Mouse (Mus musculus): ENCODE measurements at regions not wholly inside any gene's neighbourhood (a gene's known extent, or its start where the extent isn't known, plus 50 kb on each side); places are given as distances from the start of the nearest gene placed in this dataset.

GRCm38 (mm10) chr8:126669919-126670318, 76.1 kb upstream of the Irf2bp2 start:
- H3K27ac ChIP-seq (ENCODE audit: control insufficient read depth, low read depth, low read length) = no peak overlapping the region
- no peak for TF ChIP-seq POLR2AphosphoS5 (IDR thresholded peaks at IDR 0.05; ENCODE audit: borderline replicate concordance, low read depth, low read length)
- TF ChIP-seq ZNF384 (IDR thresholded peaks at IDR 0.05; ENCODE audit: low read depth, low read length) = no peak
- TF ChIP-seq MYC (IDR thresholded peaks at IDR 0.05; ENCODE audit: low read depth, low read length) = no peak
- TF ChIP-seq MXI1 (IDR thresholded peaks at IDR 0.05; ENCODE audit: low read depth, low read length) = no peak
- TF ChIP-seq E2F4 (IDR thresholded peaks at IDR 0.05; ENCODE audit: borderline replicate concordance, low read depth, low read length) = no peak
- no peak for TF ChIP-seq ZMIZ1 (IDR thresholded peaks at IDR 0.05; ENCODE audit: low read depth, low read length)
- no peak for TF ChIP-seq USF2 (IDR thresholded peaks at IDR 0.05; ENCODE audit: borderline replicate concordance in 1 of 2, insufficient read depth in 1 of 2, low read depth in 1 of 2, low read length in 2 of 2)
- no peak for TF ChIP-seq CHD1 (IDR thresholded peaks at IDR 0.05; ENCODE audit: low read depth, low read length)
- TF ChIP-seq UBTF (IDR thresholded peaks at IDR 0.05; ENCODE audit: borderline replicate concordance, insufficient read depth, low read depth, low read length) = no peak
- no peak for TF ChIP-seq HCFC1 (IDR thresholded peaks at IDR 0.05; ENCODE audit: low read depth, low read length)
- TF ChIP-seq MEF2A (IDR thresholded peaks at IDR 0.05; ENCODE audit: extremely low read depth, insufficient replicate concordance, low read depth, low read length, poor library complexity, severe bottlenecking) = no peak
- TF ChIP-seq SMC3 (IDR thresholded peaks at IDR 0.05; ENCODE audit: low read depth, low read length) = no peak
- no peak for TF ChIP-seq MYB (IDR thresholded peaks at IDR 0.05; ENCODE audit: low read depth, low read length)
- no peak for TF ChIP-seq TBP (IDR thresholded peaks at IDR 0.05; ENCODE audit: low read depth, low read length)
- no peak for TF ChIP-seq MAX (IDR thresholded peaks at IDR 0.05; ENCODE audit: low read length)
- TF ChIP-seq RCOR1 (IDR thresholded peaks at IDR 0.05; ENCODE audit: low read depth, low read length) = no peak
- no peaks in the 10 kb centered on the region for H3K79me2 ChIP-seq (ENCODE audit: control insufficient read depth, insufficient read depth, low read length, poor library complexity)
- DNase-seq (ENCODE audit: low read depth, low spot score) = no peak
- H3K4me1 ChIP-seq (ENCODE audit: control insufficient read depth in 1 of 2, insufficient read depth in 2 of 2, low read length in 2 of 2) = peaks cover 0 to 16% of the 10 kb centered on the region in 2 experiments; a peak in 3 of 4 replicates
- H3K4me3 ChIP-seq (ENCODE audit: control insufficient read depth in 1 of 2, insufficient read depth in 1 of 2, low read depth in 2 of 2, low read length in 2 of 2) = no peak overlapping the region
- H3K27me3 ChIP-seq (ENCODE audit: control insufficient read depth in 1 of 2, insufficient read depth in 2 of 2, low read length in 2 of 2) = no peaks in the 10 kb centered on the region; a peak in 1 of 4 replicates
- no peaks in the 10 kb centered on the region for H3K9me3 ChIP-seq (replicated peaks; ENCODE audit: insufficient read depth, low read length)
- no peak overlapping the region for H3K9ac ChIP-seq (ENCODE audit: control insufficient read depth, low read depth, low read length, poor library complexity, severe bottlenecking)
- H3K36me3 ChIP-seq (ENCODE audit: control insufficient read depth in 1 of 2, insufficient read depth in 2 of 2, low read length in 2 of 2) = peaks cover 0 to 10% of the 10 kb centered on the region in 2 experiments; a peak in 2 of 4 replicates

- no peak for TF ChIP-seq MAZ (IDR thresholded peaks at IDR 0.05; ENCODE audit: low read depth, low read length)
- no peak for TF ChIP-seq TAL1 (IDR thresholded peaks at IDR 0.05; ENCODE audit: low read length)
- no peak for TF ChIP-seq GATA1 (IDR thresholded peaks at IDR 0.05; ENCODE audit: low read depth, low read length)
- no peak for TF ChIP-seq BHLHE40 (IDR thresholded peaks at IDR 0.05; ENCODE audit: borderline replicate concordance, low read depth, low read length)
- TF ChIP-seq POLR2AphosphoS2 (IDR thresholded peaks at IDR 0.05; ENCODE audit: low read length) = no peak
- no peak for TF ChIP-seq NELFE (IDR thresholded peaks at IDR 0.05; ENCODE audit: low read depth, low read length)
- no peak for TF ChIP-seq ELF1 (IDR thresholded peaks at IDR 0.05; ENCODE audit: low read depth, low read length)
- TF ChIP-seq RAD21 (IDR thresholded peaks at IDR 0.05; ENCODE audit: low read depth, low read length) = no peak
- TF ChIP-seq ZKSCAN1 (IDR thresholded peaks at IDR 0.05; ENCODE audit: low read depth, low read length) = no peak
- no peak for TF ChIP-seq MXI1 (IDR thresholded peaks at IDR 0.05; ENCODE audit: low read depth, low read length)
- no peak for TF ChIP-seq UBTF (IDR thresholded peaks at IDR 0.05; ENCODE audit: borderline replicate concordance, insufficient read depth, low read depth, low read length)
- no peak for TF ChIP-seq NRF1 (IDR thresholded peaks at IDR 0.05; ENCODE audit: insufficient read depth, low read depth, low read length, poor library complexity, severe bottlenecking)
- TF ChIP-seq SMC3 (IDR thresholded peaks at IDR 0.05; ENCODE audit: low read depth, low read length) = no peak
- no peak for TF ChIP-seq USF2 (IDR thresholded peaks at IDR 0.05; ENCODE audit: borderline replicate concordance in 1 of 2, insufficient read depth in 1 of 2, low read depth in 1 of 2, low read length in 2 of 2)
- TF ChIP-seq EP300 (IDR thresholded peaks at IDR 0.05; ENCODE audit: low read depth in 1 of 2, low read length in 2 of 2) = no peak
- TF ChIP-seq TBP (IDR thresholded peaks at IDR 0.05; ENCODE audit: low read depth, low read length) = no peak
- no peak for TF ChIP-seq KAT2A (conservative IDR thresholded peaks at IDR 0.05; ENCODE audit: low read depth, low read length)
- no peak for TF ChIP-seq TCF12 (IDR thresholded peaks at IDR 0.05; ENCODE audit: low read depth, low read length)
- no peak for TF ChIP-seq POLR2A (IDR thresholded peaks at IDR 0.05; ENCODE audit: control insufficient read depth in 1 of 2, insufficient read depth in 1 of 2, low read depth in 1 of 2, low read length in 2 of 2, poor library complexity in 1 of 2)
- Histone ChIP-seq H3K27me3 (ENCODE audit: control insufficient read depth in 1 of 2, insufficient read depth in 2 of 2, low read length in 2 of 2) (no peaks in the 10 kb centered on the region; a peak in 1 of 4 replicates), H3K79me2 (ENCODE audit: control insufficient read depth, insufficient read depth, low read length, poor library complexity) (no peaks in the 10 kb centered on the region), H3K27ac (ENCODE audit: control insufficient read depth, low read depth, low read length) (no peak overlapping the region), H3K4me1 (ENCODE audit: control insufficient read depth in 1 of 2, insufficient read depth in 2 of 2, low read length in 2 of 2) (peaks cover 0 to 16% of the 10 kb centered on the region in 2 experiments; a peak in 3 of 4 replicates), H3K9me3 (replicated peaks; ENCODE audit: insufficient read depth, low read length) (no peaks in the 10 kb centered on the region), H3K4me3 (ENCODE audit: control insufficient read depth in 1 of 2, insufficient read depth in 1 of 2, low read depth in 2 of 2, low read length in 2 of 2) (no peak overlapping the region), H3K36me3 (ENCODE audit: control insufficient read depth in 1 of 2, insufficient read depth in 2 of 2, low read length in 2 of 2) (peaks cover 0 to 10% of the 10 kb centered on the region in 2 experiments; a peak in 2 of 4 replicates), H3K9ac (ENCODE audit: control insufficient read depth, low read depth, low read length, poor library complexity, severe bottlenecking) (no peak overlapping the region)
- DNase-seq (ENCODE audit: low read depth, low spot score) = no peak
These were observed 75.4 kb upstream of the Irf2bp2 start for GRCm38 (mm10) chr8:126669154-126669553.
